Mouse (Mus musculus) thymus, adult 2 months (tissue): Measurements from ENCODE around the gene Islr. TPM values are rescaled to one million over a fixed set of nuclear protein-coding genes. Genes with fewer than 3 reads are reported as not detected.

Experiments
- DNase-seq: peaks from one replicate; pipeline ENCODE4 v3.0.0; 2021
- H3K27ac ChIP-seq: fragments of 200-500 bp; 2 replicates; pipeline ENCODE4 v1.5.1; 2012; ENCODE audit warnings: low read length, control low read depth; ENCODE audit not compliant: control insufficient read depth, insufficient read depth
- H3K27me3 ChIP-seq: fragments of 200-500 bp; 2 replicates; pipeline ENCODE4 v1.6.1; 2012; ENCODE audit warnings: mild to moderate bottlenecking, low read length, moderate library complexity, mixed read lengths; ENCODE audit not compliant: control insufficient read depth, insufficient read depth
- H3K36me3 ChIP-seq: fragments of 200-500 bp; 2 replicates; pipeline ENCODE4 v1.6.1; 2012; ENCODE audit warnings: mild to moderate bottlenecking, low read length, moderate library complexity; ENCODE audit not compliant: control insufficient read depth, insufficient read depth
- H3K4me1 ChIP-seq: fragments of 200-500 bp; replicated peaks from 2 replicates; pipeline ENCODE4 v1.6.1; 2012; ENCODE audit warnings: low read length; ENCODE audit not compliant: control insufficient read depth, insufficient read depth
- H3K4me3 ChIP-seq: fragments of 200-500 bp; 2 replicates; pipeline ENCODE4 v1.5.1; 2012; ENCODE audit warnings: mild to moderate bottlenecking, low read length, control low read depth, moderate library complexity; ENCODE audit not compliant: control insufficient read depth, insufficient read depth
- CTCF ChIP-seq: fragments of 200-500 bp; IDR thresholded peaks from 2 replicates; pipeline ENCODE4 v1.5.1; 2012; ENCODE audit warnings: mild to moderate bottlenecking, control low read depth, low read length, moderate library complexity, borderline replicate concordance; ENCODE audit not compliant: control insufficient read depth, poor library complexity, insufficient read depth; ENCODE audit errors: extremely low read depth
- POLR2A ChIP-seq: fragments of 200-500 bp; IDR thresholded peaks from 2 replicates; pipeline ENCODE4 v1.6.1; 2012; ENCODE audit warnings: mild to moderate bottlenecking, low read length, control low read depth, moderate library complexity; ENCODE audit not compliant: control insufficient read depth, poor library complexity, insufficient read depth; ENCODE audit errors: extremely low read depth
- WGBS: fragments of 180-500 bp; shearing (Covaris S2); methylation state at CpG from one replicate; pipeline ENCODE4 v1.1.7; 2018; 5-methylcytosine and 5-hydroxymethylcytosine counted together
- polyA plus RNA-seq: library from polyadenylated mRNA; depleted of rRNA; stranded (reverse); fragments of >200 nt; gene quantifications from 2 replicates; pipeline ENCODE4 v1.2.3, GENCODE M21; 2012

Gene Islr
- polyA plus RNA-seq, 1 experiment, result 32.2 TPM

- Histone ChIP-seq H3K36me3 (no peaks in the 10 kb centered on the region), H3K27ac (no peak overlapping the region), H3K4me3 (no peak overlapping the region), H3K27me3 (no peaks in the 10 kb centered on the region), H3K4me1 (no peaks in the 10 kb centered on the region)
- WGBS, result 89% methylated on average over 5 of the region's 5 CpGs
- no peak for TF ChIP-seq CTCF
- no peak for TF ChIP-seq POLR2A
- no peak for DNase-seq
These were observed 41.0 kb downstream of the Islr start for GRCm38 (mm10) chr9:58163146-58163545.

- no peak overlapping the region for H3K27ac ChIP-seq
- H3K27me3 ChIP-seq, result no peaks in the 10 kb centered on the region
- TF ChIP-seq CTCF, result no peak
- TF ChIP-seq POLR2A, result no peak
- H3K4me3 ChIP-seq, result no peak overlapping the region
- WGBS, result 97% methylated on average over 3 of the region's 3 CpGs
- H3K36me3 ChIP-seq, result no peaks in the 10 kb centered on the region
- no peaks in the 10 kb centered on the region for H3K4me1 ChIP-seq
- DNase-seq, result no peak
These were observed 41.9 kb downstream of the Islr start for GRCm38 (mm10) chr9:58162173-58162572.

- DNase-seq, result no peak
- Histone ChIP-seq H3K4me1 (no peaks in the 10 kb centered on the region), H3K27me3 (no peaks in the 10 kb centered on the region), H3K4me3 (no peak overlapping the region), H3K36me3 (no peaks in the 10 kb centered on the region), H3K27ac (no peak overlapping the region)
- 13% methylated on average over 5 of the region's 5 CpGs for WGBS
- no peak for TF ChIP-seq POLR2A
- TF ChIP-seq CTCF, result no peak
These were observed 43.8 kb downstream of the Islr start for GRCm38 (mm10) chr9:58160315-58160714.

GRCm38 (mm10) chr9:58159855-58160254 is 44.3 kb downstream of the Islr start:
- Histone ChIP-seq H3K27ac (no peak overlapping the region), H3K27me3 (no peaks in the 10 kb centered on the region), H3K4me1 (no peaks in the 10 kb centered on the region), H3K4me3 (no peak overlapping the region), H3K36me3 (no peaks in the 10 kb centered on the region)
- no peak for DNase-seq
- WGBS, result 47% methylated on average over 4 of the region's 4 CpGs
- no peak for TF ChIP-seq CTCF
- no peak for TF ChIP-seq POLR2A

- Histone ChIP-seq H3K4me3 (no peak overlapping the region), H3K4me1 (no peaks in the 10 kb centered on the region), H3K27ac (no peak overlapping the region), H3K36me3 (no peaks in the 10 kb centered on the region), H3K27me3 (no peaks in the 10 kb centered on the region)
- TF ChIP-seq CTCF, result no peak
- no peak for DNase-seq
- 53% methylated on average over 7 of the region's 7 CpGs for WGBS
These were observed 45.4 kb downstream of the Islr start for GRCm38 (mm10) chr9:58158541-58159311.

- no peak for TF ChIP-seq CTCF
- TF ChIP-seq POLR2A, result no peak
- H3K4me1 ChIP-seq, result no peaks in the 10 kb centered on the region
- H3K36me3 ChIP-seq, result no peaks in the 10 kb centered on the region
- no peak overlapping the region for H3K4me3 ChIP-seq
- no peak for DNase-seq
- H3K27ac ChIP-seq, result no peak overlapping the region
- WGBS, result 93% methylated on average over 13 of the region's 13 CpGs
- H3K27me3 ChIP-seq, result no peaks in the 10 kb centered on the region
These were observed 46.3 kb downstream of the Islr start for GRCm38 (mm10) chr9:58157838-58158237.
